Mouse (Mus musculus): ENCODE data around the gene Bicdl1. TPM values are rescaled to one million over a fixed set of nuclear protein-coding genes. Genes with fewer than 3 reads are reported as not detected.

The Bicdl1 gene
- polyA plus RNA-seq, 1 experiment from 2014 or later = 10.8 TPM

- H3K9me3 ChIP-seq = no peaks in the 10 kb centered on the region
- WGBS = 89% methylated on average over 8 of the region's 8 CpGs
- peaks cover 11% of the 10 kb centered on the region for H3K4me1 ChIP-seq (replicated peaks)
- no peak overlapping the region for H3K9ac ChIP-seq (replicated peaks)
- no peak overlapping the region for H3K27ac ChIP-seq
- peaks cover 35% of the 10 kb centered on the region for H3K36me3 ChIP-seq
- no peak for ATAC-seq (ENCODE audit: insufficient number of reproducible peaks, insufficient read depth, low FRiP score, low TSS enrichment, low read depth)
- H3K4me3 ChIP-seq (replicated peaks) = no peak overlapping the region
- no peak overlapping the region for H3K4me2 ChIP-seq
- H3K27me3 ChIP-seq = no peaks in the 10 kb centered on the region
Observed at GRCm38 (mm10) chr5:115649699-115650098, 81.7 kb downstream of the Bicdl1 start.

- no peak overlapping the region for H3K4me3 ChIP-seq (replicated peaks)
- no peak overlapping the region for H3K4me2 ChIP-seq
- H3K9ac ChIP-seq (replicated peaks) = no peak overlapping the region
- WGBS = 54% methylated on average over 3 of the region's 3 CpGs
- H3K9me3 ChIP-seq = no peaks in the 10 kb centered on the region
- no peak overlapping the region for H3K27ac ChIP-seq
- H3K27me3 ChIP-seq = no peaks in the 10 kb centered on the region
- peaks cover 11% of the 10 kb centered on the region for H3K4me1 ChIP-seq (replicated peaks)
- H3K36me3 ChIP-seq = peaks cover 43% of the 10 kb centered on the region
- no peak for ATAC-seq (ENCODE audit: insufficient number of reproducible peaks, insufficient read depth, low FRiP score, low TSS enrichment, low read depth)
Observed at GRCm38 (mm10) chr5:115648876-115649275, 82.5 kb downstream of the Bicdl1 start.

- Histone ChIP-seq H3K27me3 (no peaks in the 10 kb centered on the region), H3K36me3 (peaks cover 90% of the 10 kb centered on the region), H3K4me1 (replicated peaks) (no peaks in the 10 kb centered on the region), H3K9ac (replicated peaks) (no peak overlapping the region), H3K27ac (no peak overlapping the region), H3K4me3 (replicated peaks) (no peak overlapping the region), H3K9me3 (no peaks in the 10 kb centered on the region), H3K4me2 (no peak overlapping the region)
- WGBS = 84% methylated on average over 9 of the region's 9 CpGs
- no peak for ATAC-seq (ENCODE audit: insufficient number of reproducible peaks, insufficient read depth, low FRiP score, low TSS enrichment, low read depth)
Observed at GRCm38 (mm10) chr5:115644192-115644591, 87.2 kb downstream of the Bicdl1 start.

- Histone ChIP-seq H3K9me3 (no peaks in the 10 kb centered on the region), H3K4me2 (no peak overlapping the region), H3K4me3 (replicated peaks) (no peak overlapping the region), H3K27ac (no peak overlapping the region), H3K36me3 (peaks cover 39% of the 10 kb centered on the region), H3K27me3 (no peaks in the 10 kb centered on the region), H3K9ac (replicated peaks) (no peak overlapping the region), H3K4me1 (replicated peaks) (peaks cover 21% of the 10 kb centered on the region)
- 89% methylated on average over 6 of the region's 6 CpGs for whole genome bisulfite sequencing
- no peak for ATAC-seq (ENCODE audit: insufficient number of reproducible peaks, insufficient read depth, low FRiP score, low TSS enrichment, low read depth)
Observed at GRCm38 (mm10) chr5:115635536-115635935, 95.9 kb downstream of the Bicdl1 start.

- Histone ChIP-seq H3K36me3 (peaks cover 24% of the 10 kb centered on the region), H3K27ac (no peak overlapping the region), H3K4me2 (no peak overlapping the region), H3K4me3 (replicated peaks) (no peak overlapping the region), H3K4me1 (replicated peaks) (peaks cover 23% of the 10 kb centered on the region), H3K9ac (replicated peaks) (no peak overlapping the region), H3K9me3 (no peaks in the 10 kb centered on the region), H3K27me3 (no peaks in the 10 kb centered on the region)
- WGBS = 94% methylated on average over 8 of the region's 8 CpGs
- no peak for ATAC-seq (ENCODE audit: insufficient number of reproducible peaks, insufficient read depth, low FRiP score, low TSS enrichment, low read depth)
Observed at GRCm38 (mm10) chr5:115634046-115634445, 97.4 kb downstream of the Bicdl1 start.

GRCm38 (mm10) chr5:115633060-115633459 is 98.4 kb downstream of the Bicdl1 start:
- Histone ChIP-seq H3K36me3 (peaks cover 14% of the 10 kb centered on the region), H3K4me2 (peak overlapping the region; percentile 79), H3K4me3 (replicated peaks) (peak overlapping the region; percentile 85), H3K9ac (replicated peaks) (0 out of 2 replicates have a peak overlapping the region, but pooled peaks have one; percentile 90), H3K27me3 (no peaks in the 10 kb centered on the region), H3K4me1 (replicated peaks) (peaks cover 23% of the 10 kb centered on the region), H3K27ac (no peak overlapping the region), H3K9me3 (no peaks in the 10 kb centered on the region)
- no peak for ATAC-seq (ENCODE audit: insufficient number of reproducible peaks, insufficient read depth, low FRiP score, low TSS enrichment, low read depth)
- WGBS = 68% methylated on average over 4 of the region's 4 CpGs

GRCm38 (mm10) chr5:115632358-115632714 is 99.1 kb downstream of the Bicdl1 start:
- no peak for ATAC-seq (ENCODE audit: insufficient number of reproducible peaks, insufficient read depth, low FRiP score, low TSS enrichment, low read depth)
- H3K27me3 ChIP-seq = no peaks in the 10 kb centered on the region
- 3% methylated on average over 29 of the region's 30 CpGs for WGBS
- H3K9me3 ChIP-seq = no peaks in the 10 kb centered on the region
- H3K9ac ChIP-seq (replicated peaks) = peak overlapping the region; percentile 90
- H3K4me1 ChIP-seq (replicated peaks) = peaks cover 23% of the 10 kb centered on the region
- H3K27ac ChIP-seq = peak overlapping the region; percentile 83
- H3K36me3 ChIP-seq = peaks cover 7% of the 10 kb centered on the region
- H3K4me3 ChIP-seq (replicated peaks) = peak overlapping the region; percentile 85
- peak overlapping the region; percentile 79 for H3K4me2 ChIP-seq

- Histone ChIP-seq H3K9ac (replicated peaks) (peak within 1 kb of the TSS; percentile 90), H3K4me1 (replicated peaks) (peaks cover 23% of the 10 kb centered on the region), H3K4me2 (peak within 1 kb of the TSS; percentile 79), H3K4me3 (replicated peaks) (peak within 1 kb of the TSS; percentile 85), H3K27ac (peak within 1 kb of the TSS; percentile 83), H3K27me3 (no peaks in the 10 kb centered on the region), H3K36me3 (peaks cover 5% of the 10 kb centered on the region), H3K9me3 (no peaks in the 10 kb centered on the region)
- peak; percentile 62 for ATAC-seq (ENCODE audit: insufficient number of reproducible peaks, insufficient read depth, low FRiP score, low TSS enrichment, low read depth)
- WGBS = 1% methylated on average over 67 of the region's 125 CpGs
Observed at GRCm38 (mm10) chr5:115631505-115632357, 99.7 kb downstream of the Bicdl1 start, which contains the start of gene Rab35. TSS of gene Rab35 (plus strand) at chr5:115631908.

- Histone ChIP-seq H3K27me3 (no peaks in the 10 kb centered on the region), H3K4me1 (replicated peaks) (peaks cover 23% of the 10 kb centered on the region), H3K9ac (replicated peaks) (peak overlapping the region; percentile 90; the same call in 1 of the 2 replicates), H3K36me3 (peaks cover 5% of the 10 kb centered on the region), H3K27ac (no peak overlapping the region), H3K4me2 (peak overlapping the region; percentile 79; the same call in 1 of the 2 replicates), H3K9me3 (no peaks in the 10 kb centered on the region), H3K4me3 (replicated peaks) (peak overlapping the region; percentile 85; the same call in 1 of the 2 replicates)
- no peak for ATAC-seq (ENCODE audit: insufficient number of reproducible peaks, insufficient read depth, low FRiP score, low TSS enrichment, low read depth)
- 45% methylated on average over 5 of the region's 5 CpGs for WGBS
Observed at GRCm38 (mm10) chr5:115630291-115630690, 101.1 kb downstream of the Bicdl1 start.

- Histone ChIP-seq H3K9me3 (no peaks in the 10 kb centered on the region), H3K4me3 (replicated peaks) (no peak overlapping the region), H3K27ac (no peak overlapping the region), H3K4me1 (replicated peaks) (peaks cover 23% of the 10 kb centered on the region), H3K27me3 (no peaks in the 10 kb centered on the region), H3K36me3 (peaks cover 5% of the 10 kb centered on the region), H3K4me2 (no peak overlapping the region), H3K9ac (replicated peaks) (no peak overlapping the region)
- 87% methylated on average over 4 of the region's 4 CpGs for WGBS
- ATAC-seq (ENCODE audit: insufficient number of reproducible peaks, insufficient read depth, low FRiP score, low TSS enrichment, low read depth) = no peak
Observed at GRCm38 (mm10) chr5:115629672-115630071, 101.7 kb downstream of the Bicdl1 start.

- no peaks in the 10 kb centered on the region for H3K27me3 ChIP-seq
- peaks cover 2% of the 10 kb centered on the region; the same call in 1 of the 2 replicates for H3K36me3 ChIP-seq
- WGBS = 75% methylated on average over 8 of the region's 8 CpGs
- no peak overlapping the region for H3K9ac ChIP-seq (replicated peaks)
- ATAC-seq (ENCODE audit: insufficient number of reproducible peaks, insufficient read depth, low FRiP score, low TSS enrichment, low read depth) = no peak
- peaks cover 17% of the 10 kb centered on the region for H3K4me1 ChIP-seq (replicated peaks)
- H3K4me2 ChIP-seq = no peak overlapping the region
- H3K27ac ChIP-seq = no peak overlapping the region
- no peaks in the 10 kb centered on the region for H3K9me3 ChIP-seq
- H3K4me3 ChIP-seq (replicated peaks) = no peak overlapping the region
Observed at GRCm38 (mm10) chr5:115628083-115628482, 103.3 kb downstream of the Bicdl1 start.

Data from limb, embryonic 12.5 days (tissue).